Mouse (Mus musculus) heart, adult 2 months (tissue): ENCODE data around the gene P3h3.

ENCODE experiments used
- CTCF ChIP-seq: fragments of 200-600 bp; IDR thresholded peaks from 2 replicates; pipeline ENCODE4 v1.8.1; 2022; ENCODE audit warnings: antibody characterized with exemption, mild to moderate bottlenecking, moderate library complexity
- EP300 ChIP-seq: fragments of 200-500 bp; IDR thresholded peaks from 2 replicates; pipeline ENCODE4 v1.6.1; 2011; ENCODE audit warnings: low read depth, low read length, control low read depth; ENCODE audit not compliant: insufficient read depth
- POLR2A ChIP-seq: fragments of 200-500 bp; IDR thresholded peaks from 2 replicates; pipeline ENCODE4 v1.6.1; 2011; ENCODE audit warnings: mild to moderate bottlenecking, low read depth, low read length, control low read depth; ENCODE audit not compliant: insufficient read depth

DNA sequence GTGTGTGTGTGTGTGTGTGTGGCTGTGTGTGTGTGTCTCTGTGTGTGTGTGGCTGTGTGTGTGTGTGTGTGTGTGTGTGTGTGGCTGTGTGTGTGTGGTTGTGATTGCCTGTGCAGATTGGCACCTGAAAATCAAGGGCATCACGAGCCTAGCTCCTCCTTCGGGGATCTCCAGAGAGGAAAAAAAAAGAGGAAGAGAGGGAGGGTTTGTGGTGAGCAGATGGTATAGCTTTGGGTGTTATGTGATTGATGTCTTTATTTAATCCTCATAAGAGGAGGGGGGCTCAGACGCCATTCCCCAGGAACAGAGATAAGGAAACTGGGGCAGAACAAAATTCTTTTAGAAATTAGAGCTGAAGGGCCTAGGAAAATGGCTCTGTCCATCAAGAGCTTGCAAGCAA is 40.8 kb upstream of the P3h3 start:
- no peak for TF ChIP-seq EP300
- no peak for TF ChIP-seq CTCF
- no peak for TF ChIP-seq POLR2A
